Mouse (Mus musculus) spleen, adult 12 weeks (tissue): ENCODE data around the gene Gm45716.

Source experiments
- DNase-seq: peaks from one replicate; pipeline ENCODE4 v3.0.0; 2022; ENCODE audit warnings: low spot score

The Gm45716 gene

GRCm38 (mm10) chr11:90214246-90214645, 26.8 kb downstream of the Gm45716 start:
- no peak for DNase-seq

- DNase-seq, result no peak
Observed at GRCm38 (mm10) chr11:90220022-90220645, 32.7 kb downstream of the Gm45716 start.

GRCm38 (mm10) chr11:90220750-90221149, 33.3 kb downstream of the Gm45716 start:
- DNase-seq, result no peak

GRCm38 (mm10) chr11:90224914-90225470, 37.5 kb downstream of the Gm45716 start:
- DNase-seq, result no peak

- DNase-seq, result no peak
Observed at GRCm38 (mm10) chr11:90227000-90227922, 39.8 kb downstream of the Gm45716 start.

- no peak for DNase-seq
Observed at GRCm38 (mm10) chr11:90228251-90228949, 40.9 kb downstream of the Gm45716 start.

- no peak for DNase-seq
Observed at GRCm38 (mm10) chr11:90229800-90230199, 42.3 kb downstream of the Gm45716 start.

GRCm38 (mm10) chr11:90230671-90231070, 43.2 kb downstream of the Gm45716 start:
- no peak for DNase-seq

- no peak for DNase-seq
Observed at GRCm38 (mm10) chr11:90231631-90232030, 44.1 kb downstream of the Gm45716 start.

- no peak for DNase-seq
Observed at GRCm38 (mm10) chr11:90232685-90233084, 45.2 kb downstream of the Gm45716 start.

GRCm38 (mm10) chr11:90235221-90235620, 47.7 kb downstream of the Gm45716 start:
- DNase-seq, result no peak

- DNase-seq, result no peak
Observed at GRCm38 (mm10) chr11:90237616-90238015, 50.1 kb downstream of the Gm45716 start.

GRCm38 (mm10) chr11:90238657-90239056, 51.2 kb downstream of the Gm45716 start:
- DNase-seq, result no peak

GRCm38 (mm10) chr11:90240652-90241330, 53.3 kb downstream of the Gm45716 start:
- no peak for DNase-seq

- DNase-seq, result no peak
Observed at GRCm38 (mm10) chr11:90241874-90242273, 54.4 kb downstream of the Gm45716 start.

- DNase-seq, result no peak
Observed at GRCm38 (mm10) chr11:90243300-90243699, 55.8 kb downstream of the Gm45716 start.

- no peak for DNase-seq
Observed at GRCm38 (mm10) chr11:90245630-90246029, 58.1 kb downstream of the Gm45716 start.

GRCm38 (mm10) chr11:90246676-90247075, 59.2 kb downstream of the Gm45716 start:
- DNase-seq, result no peak

GRCm38 (mm10) chr11:90247793-90248192, 60.3 kb downstream of the Gm45716 start:
- DNase-seq, result no peak

- DNase-seq, result peak; percentile 96
Observed at GRCm38 (mm10) chr11:90249025-90249650, 61.7 kb downstream of the Gm45716 start, which contains the start of gene Mmd. Gene Mmd (plus strand): TSS chr11:90249456.

- no peak for DNase-seq
Observed at GRCm38 (mm10) chr11:90249701-90250141, 62.2 kb downstream of the Gm45716 start.
